Mouse (Mus musculus): ENCODE data around the gene Csnk2a2.

Gene Csnk2a2

DNA sequence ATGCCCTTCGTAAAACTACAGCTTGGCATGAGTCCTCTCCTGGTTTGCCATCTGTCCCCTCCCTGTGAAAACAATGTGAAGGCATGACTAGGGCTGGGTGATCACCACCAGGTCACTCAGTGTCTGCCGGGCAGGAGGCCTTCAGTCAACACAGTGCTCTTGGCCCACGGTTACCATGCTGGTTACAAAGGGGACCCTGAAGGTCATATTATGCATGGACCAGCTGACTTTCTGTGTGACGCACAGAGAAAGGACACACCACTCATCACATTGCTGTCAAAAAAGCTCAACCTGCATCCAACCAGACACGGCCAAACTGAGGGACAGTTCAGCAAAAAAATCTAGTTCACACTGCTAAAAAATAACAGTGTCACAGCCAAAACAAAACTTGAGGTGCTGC lies at the start of gene Csnk2a2:
Gene Csnk2a2, minus strand, starts transcription at position 34 of the 400 bp plus-strand sequence.
- no peak for DNase-seq (ENCODE audit: low read depth, low spot score)

DNA sequence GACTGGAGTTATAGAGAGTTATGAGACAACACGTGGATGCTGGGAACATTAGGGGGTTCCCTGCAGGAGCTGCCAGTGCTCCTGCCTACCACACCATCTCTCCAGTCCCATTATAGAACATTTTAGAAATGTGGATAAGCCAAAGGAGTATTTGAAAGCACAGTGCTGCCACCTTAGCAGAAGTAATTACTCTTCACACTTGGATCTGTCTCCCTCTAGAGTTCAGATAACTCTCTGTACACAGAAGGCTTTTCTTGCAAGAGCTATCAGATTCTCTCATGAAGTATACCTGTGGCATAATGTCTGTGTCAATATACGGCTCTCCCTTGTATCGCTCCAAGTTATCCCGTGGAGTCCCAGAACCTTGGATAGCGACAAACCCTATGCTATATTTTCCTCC lies 49.6 kb upstream of the Csnk2a2 start:
- DNase-seq (ENCODE audit: low read depth, low spot score): no peak

DNA sequence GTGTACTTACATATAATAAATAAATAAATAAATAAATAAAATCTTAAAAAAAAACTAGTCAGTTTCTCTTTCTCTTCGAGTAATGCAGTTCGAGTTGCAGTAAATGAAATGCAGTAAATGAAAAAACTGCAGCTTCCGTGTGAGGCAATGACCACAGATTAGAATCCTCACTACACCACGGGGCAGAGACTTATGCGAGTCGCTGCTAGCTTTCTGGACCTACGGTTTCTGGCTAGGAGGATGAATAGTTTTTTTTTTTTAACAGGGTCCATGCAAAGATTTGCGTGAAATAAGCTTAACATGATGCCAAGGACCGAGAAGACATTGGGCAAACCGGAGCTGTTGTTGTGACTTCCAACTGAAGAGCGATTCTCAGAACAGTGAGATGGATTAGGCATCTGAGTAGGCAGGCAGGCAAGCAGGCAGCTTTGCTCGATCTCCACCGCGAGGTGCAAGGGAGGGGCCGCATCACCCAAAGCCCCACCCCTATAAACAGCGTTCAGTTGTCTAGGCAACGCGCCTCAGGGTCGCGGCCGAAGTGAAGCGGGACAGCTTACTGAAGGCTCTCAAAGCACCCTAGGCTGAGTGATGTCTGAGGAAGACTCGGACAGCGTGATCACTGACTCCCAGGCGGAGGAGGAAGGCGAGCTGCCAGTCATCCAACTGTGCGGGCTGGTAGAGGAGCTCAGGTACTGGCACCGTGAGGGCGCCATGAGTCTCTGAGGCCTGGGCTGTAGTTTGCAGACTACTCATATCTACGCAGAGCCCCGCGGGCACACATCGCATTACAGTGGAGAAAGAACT lies 43.9 kb upstream of the Csnk2a2 start, which contains the start of gene Ccdc113:
Gene Ccdc113, plus strand, starts transcription at position 502 of the 804 bp plus-strand sequence.
- no peak for DNase-seq (ENCODE audit: low read depth, low spot score)

DNA sequence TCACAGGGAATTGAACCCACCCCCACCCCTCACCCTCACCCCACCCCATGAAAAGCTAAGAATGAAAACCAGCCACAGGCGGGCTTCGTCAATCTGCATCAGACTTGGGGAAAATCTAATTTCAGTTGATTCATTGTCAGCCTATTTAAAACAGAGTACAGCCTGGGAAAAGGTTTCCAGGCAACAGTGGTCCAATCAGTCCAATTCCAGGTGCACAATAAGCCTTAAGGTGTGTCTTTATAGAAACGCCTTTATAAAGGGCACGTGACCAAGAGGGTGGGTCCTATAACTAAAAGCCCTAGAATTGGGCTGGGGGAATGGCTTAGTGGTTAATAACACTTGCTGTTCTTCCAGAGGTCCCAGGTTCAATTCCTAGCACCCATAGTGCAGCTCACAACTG lies 42.4 kb upstream of the Csnk2a2 start:
- no peak for DNase-seq (ENCODE audit: low read depth, low spot score)

DNA sequence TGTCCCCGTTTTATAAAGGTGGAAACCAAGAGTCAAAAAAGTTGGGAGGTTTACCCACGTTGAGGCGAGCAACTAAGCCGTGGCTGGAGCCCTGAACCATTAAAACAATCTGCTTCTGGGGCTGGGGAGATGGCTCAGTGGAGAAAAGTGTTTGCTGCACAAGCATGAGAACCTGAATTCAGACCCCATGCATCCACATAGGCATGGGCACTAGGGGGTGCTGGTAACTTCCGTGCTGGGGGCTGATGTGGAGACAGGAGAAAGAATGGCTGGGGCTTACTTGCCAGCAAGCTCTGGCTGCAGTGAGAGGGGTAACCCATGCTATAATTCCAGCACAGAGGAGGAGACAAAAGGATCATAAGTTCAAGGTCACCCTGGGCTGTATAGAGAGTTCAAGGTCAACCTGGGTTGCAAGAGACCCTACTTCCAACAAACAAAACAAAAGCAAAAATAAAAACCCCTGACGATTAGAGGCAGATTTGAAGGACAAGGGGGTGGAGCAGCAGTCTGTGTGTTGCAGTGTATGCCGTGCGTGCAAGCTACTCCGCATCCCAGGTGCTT lies 39.0 kb upstream of the Csnk2a2 start:
- DNase-seq (ENCODE audit: low read depth, low spot score): no peak

DNA sequence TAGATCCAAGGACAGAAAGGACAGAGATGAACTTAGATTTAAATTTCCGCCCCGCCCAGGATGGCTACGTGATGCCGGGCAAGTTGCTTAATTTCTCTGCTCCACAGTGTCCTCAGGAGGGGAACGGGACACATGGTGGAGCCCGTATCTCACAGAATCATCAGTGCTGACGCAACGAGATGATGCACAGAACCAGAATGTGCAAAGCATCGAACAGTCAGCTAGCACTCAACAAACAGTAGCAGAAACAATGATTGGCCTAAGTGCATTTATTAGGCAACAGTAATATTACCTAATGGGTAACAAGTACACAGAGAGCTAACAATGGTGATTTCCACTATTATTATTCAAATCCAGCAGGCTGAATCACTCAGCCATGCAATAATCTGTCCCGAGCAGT lies 38.4 kb upstream of the Csnk2a2 start:
- DNase-seq (ENCODE audit: low read depth, low spot score): no peak

DNA sequence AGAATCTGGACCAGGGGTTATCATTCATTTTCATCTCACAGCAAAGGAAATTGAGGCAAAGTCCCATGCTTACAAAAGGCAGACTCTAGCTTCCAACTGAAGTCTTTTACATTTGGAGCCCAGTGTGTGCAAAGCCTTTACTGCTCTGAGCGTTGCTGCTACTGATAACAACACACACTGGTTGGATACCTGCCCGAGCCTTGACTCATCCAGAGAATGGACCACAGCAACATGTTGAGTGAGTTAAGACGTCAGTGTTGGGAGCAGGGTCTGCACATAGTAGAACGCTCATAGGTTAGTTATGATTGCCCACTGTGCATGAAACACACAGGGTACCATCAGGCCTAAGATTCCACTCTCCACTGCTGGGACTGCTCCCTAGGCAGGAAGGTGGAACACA lies 34.2 kb upstream of the Csnk2a2 start:
- DNase-seq (ENCODE audit: low read depth, low spot score): no peak

DNA sequence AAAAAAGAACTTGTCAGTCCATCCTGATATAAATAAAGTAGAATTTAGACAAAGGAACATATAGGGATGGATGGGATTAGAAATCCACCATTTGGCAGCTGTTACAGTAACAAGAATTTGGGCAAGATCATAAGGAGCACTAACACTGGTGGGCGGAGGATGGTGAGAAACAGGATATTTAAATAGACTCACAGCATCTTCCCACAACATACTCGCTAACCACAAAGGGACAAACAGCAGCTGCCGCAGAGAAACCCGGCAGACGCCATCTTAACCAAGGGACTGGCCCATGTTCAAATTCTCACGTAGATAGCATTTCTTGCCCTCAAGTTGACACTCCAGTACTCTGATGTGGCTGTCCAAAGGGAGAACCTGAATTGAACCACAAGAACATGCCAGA lies 27.1 kb upstream of the Csnk2a2 start:
- DNase-seq (ENCODE audit: low read depth, low spot score): no peak

DNA sequence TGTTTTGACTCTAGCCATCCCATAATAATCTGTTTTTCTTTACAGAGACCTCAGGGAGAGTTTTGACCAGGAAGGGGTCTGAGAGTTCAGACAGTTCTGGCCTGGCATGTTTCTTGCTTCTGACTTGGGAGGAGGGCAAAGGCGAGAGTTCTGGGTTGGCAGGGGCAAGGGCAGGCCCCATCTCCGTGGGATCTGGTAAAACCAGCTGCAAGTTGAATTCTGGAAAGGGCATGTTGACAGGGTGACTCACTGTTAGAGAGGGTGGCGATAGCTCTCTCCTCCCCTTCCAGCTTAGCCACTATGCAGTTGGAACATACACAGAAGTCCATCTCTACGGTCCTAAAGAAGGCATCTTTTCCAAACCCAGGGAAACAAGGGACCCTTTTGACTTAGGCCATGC lies 23.4 kb upstream of the Csnk2a2 start:
- no peak for DNase-seq (ENCODE audit: low read depth, low spot score)

DNA sequence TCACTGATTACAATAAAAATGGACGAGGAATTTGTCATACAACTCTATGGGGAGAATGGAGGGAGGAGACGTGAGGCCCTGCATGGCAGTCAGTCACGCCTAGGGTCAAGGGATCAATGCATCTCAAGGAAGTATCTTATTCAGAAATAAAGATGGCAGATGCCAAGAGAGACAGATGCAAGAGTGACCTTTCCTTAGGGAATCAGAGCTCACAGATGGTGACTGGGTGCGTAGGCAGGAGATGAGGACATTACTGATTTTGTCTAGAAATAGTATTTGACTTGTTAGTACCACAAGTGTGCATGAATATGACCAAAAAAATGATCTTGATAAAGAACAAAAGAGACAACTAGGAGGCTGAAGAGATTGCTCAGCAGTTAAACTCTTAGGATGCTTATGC lies 22.4 kb upstream of the Csnk2a2 start:
- no peak for DNase-seq (ENCODE audit: low read depth, low spot score)

DNA sequence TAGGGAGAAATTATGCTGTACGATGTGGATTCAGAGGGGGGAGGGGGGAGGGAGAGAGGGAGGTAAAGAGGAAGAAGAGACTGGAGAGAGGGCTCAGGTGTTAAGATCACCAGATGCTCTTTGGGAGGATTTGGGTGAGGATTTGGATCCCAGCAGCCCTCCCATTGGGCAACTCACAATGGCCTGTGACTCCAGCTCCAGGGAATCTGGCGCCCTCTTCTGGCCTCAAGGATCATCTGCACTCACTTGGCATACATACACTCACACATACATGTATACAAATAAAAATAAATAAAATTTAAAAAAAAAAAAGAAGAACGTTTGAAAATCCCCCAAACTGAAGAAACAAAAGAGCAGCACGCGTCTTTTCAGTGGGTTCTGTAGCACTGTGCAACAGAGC lies 16.4 kb upstream of the Csnk2a2 start:
- no peak for DNase-seq (ENCODE audit: low read depth, low spot score)

DNA sequence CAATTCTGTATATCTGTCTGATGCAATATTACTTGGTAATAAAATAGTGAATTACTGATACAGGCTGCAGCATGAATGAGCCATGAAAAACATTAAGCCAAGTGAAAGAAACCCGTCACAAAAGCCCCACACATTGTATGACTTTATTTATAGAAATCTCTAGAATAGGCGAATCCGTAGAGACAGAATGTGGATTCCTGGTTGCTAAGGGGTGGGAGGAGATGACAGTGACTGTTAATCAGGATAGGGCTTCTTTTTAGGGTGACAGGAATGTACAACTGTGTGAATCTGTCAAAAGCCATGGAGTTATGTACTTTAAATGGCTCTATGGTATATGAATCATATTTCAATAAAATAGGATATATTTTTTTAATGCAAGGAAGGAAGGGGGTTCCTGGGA lies 15.8 kb upstream of the Csnk2a2 start:
- DNase-seq (ENCODE audit: low read depth, low spot score): no peak

DNA sequence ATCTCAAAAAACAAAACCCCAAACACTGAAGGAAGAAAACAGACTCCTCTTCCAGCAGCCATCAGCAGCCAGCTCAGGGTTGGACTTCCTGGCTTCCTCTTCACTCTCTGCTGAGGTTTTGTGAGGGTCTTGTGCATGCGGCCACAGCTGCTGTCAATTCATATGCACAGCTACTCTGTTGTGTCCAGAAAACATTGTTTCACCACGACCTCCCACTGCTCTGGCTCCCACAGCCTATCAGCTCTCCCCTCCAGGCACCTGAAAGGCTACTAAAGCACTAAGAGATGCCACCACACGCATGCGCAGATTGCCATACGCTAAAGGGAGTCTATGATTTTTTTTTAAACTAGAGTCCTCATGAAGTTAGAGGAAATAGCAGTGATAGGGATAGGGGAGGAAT lies 15.0 kb upstream of the Csnk2a2 start:
- no peak for DNase-seq (ENCODE audit: low read depth, low spot score)

DNA sequence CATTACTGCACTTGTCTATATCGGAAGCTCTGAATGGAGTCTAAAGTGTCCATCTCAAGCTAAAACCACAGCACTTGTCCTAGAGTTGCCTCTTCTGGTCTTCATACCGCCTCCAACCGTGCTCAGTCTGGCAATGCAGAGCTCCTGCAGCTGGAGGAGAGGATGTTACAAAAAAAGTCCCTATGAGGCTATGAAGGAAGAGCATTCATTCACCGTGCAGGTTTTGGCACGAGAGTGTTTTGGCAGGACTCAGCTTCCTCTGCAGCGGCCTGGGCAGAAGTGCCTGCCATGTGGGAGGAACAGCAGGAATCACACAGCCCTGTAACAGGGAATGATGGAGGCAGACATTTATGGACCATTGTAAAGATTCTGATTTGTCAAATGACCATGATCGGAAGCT lies 12.6 kb upstream of the Csnk2a2 start:
- DNase-seq (ENCODE audit: low read depth, low spot score): no peak

DNA sequence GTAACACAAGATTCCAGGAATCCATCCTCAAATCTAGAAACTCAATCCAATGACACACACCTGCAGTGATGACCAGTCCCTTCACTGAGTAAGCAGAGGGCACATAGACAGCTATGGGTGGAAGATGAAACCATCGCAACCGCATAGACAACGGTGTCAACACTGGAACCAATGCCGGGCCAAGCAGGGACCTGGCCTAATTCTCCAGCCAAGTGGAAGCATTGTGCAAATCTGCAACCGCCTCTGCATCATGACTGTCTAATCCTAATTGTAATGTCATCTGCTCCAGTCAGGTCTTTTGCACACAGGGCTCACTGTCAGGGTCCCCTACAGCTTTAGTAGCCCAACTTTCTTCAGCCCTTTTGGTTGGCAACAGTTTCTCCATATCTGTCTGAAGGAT lies 10.6 kb upstream of the Csnk2a2 start:
- no peak for DNase-seq (ENCODE audit: low read depth, low spot score)

DNA sequence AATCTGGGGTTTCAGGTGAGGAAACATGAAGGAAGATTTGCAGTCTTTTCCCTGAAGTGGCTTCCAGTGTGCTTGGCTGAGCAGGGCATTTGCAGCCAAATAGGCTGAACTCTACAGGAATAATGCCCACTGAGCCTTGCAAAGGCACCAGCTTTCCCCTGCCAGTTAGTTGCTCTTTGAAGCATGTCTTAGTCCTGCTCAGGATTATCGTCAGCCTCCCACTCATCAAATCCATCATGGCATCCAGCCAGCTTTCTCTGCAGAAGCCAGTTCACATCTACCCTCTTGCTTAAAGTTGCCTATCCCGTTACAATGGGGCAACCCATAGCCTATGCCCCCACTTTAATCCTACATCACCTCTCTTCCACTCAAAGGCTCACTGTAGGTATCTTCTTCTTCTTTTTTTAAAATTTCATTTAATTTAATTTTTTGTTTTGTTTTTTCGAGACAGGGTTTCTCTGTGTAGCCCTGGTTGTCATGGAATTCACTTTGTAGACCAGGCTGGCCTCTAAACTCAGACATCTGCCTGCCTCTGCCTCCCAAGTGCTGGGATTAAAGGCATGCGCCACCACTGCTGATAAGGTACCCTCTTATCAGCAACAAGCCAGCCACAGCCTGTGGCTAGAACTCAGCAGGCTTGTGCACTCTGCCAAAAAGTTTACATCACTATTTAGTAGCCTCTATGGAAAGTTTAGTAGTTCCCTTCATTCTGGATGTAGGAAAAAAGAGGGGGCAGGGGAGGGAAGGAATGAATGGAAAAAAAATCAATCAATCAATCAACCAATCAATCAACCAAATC lies 9.6 kb upstream of the Csnk2a2 start:
- no peak for DNase-seq (ENCODE audit: low read depth, low spot score)

DNA sequence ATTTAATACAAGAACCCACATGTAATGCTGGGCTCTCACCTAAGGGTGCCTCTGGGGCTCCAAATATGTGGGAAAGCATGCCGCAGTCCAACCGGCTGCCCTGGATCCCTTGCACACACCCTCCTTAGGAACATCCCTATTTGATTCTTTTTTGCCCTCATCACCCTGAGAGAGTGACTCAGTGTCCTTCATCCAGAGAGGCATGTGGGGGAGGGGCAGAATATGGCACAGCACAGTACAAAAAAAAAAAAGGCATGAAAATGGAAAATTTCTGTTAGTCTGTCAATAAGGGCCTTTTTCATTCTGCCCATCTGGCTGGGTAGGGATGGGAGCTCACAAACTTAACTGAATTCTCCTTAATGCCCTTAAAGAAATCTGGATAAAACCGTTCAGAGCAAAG lies 8.0 kb upstream of the Csnk2a2 start:
- DNase-seq (ENCODE audit: low read depth, low spot score): no peak

DNA sequence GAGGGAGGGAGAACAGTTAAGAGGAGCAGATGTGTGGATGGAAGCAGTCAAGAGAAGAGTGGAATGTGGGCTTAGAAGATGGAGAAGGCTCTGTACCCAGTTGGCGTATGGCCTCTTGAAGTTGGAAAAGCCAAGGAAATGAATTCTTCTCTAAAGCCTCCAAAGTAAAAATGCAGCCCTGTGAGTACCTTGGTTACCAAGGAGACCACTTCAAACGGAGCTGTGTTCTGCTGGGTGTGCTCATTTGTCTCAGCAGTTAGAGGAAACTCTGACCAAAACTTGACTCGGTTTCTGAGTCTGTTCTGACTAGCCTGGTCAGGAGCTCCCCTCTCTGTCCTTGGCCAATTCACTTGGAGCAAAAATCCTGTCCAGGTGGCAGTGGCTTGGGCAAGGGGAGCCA lies 6.6 kb upstream of the Csnk2a2 start:
- DNase-seq (ENCODE audit: low read depth, low spot score): no peak

DNA sequence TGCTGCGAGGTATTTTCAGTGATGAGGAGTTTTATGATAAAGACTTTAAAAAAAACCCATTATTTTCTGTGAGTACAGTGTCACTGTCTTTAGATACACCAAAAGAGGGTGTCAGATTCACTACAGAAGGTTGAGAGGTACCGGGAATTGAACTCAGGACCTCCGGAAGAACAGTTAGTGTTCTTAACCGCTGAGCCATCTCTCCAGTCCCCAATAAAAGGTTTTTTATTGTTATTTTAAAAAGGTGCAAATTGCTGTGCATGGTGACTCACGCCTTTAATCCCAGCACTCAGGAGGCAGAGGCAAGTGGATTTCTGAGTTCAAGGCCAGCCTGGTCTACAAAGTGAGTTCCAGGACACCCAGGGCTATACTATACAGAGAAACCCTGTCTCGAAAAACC lies 5.6 kb upstream of the Csnk2a2 start:
- DNase-seq (ENCODE audit: low read depth, low spot score): no peak

DNA sequence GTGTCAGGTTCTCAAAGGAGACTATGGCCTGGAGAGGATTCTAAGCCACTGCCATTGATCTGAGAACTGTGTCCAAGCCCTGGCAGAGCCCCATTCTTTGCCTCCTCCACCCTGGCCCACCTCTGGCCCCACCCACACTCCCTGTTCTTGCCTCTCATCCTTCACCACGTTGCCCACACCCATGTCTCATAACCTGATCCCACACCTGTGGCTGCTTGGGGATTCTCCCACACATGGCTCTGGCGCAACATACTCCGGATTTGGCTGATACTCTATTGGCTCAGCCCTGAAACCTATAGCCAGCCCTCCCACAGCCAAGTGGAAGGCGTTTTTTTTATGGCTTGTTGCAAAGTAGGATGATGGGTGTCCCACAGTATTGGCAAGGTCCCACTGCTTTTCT lies 2.2 kb upstream of the Csnk2a2 start:
- no peak for DNase-seq (ENCODE audit: low read depth, low spot score)

DNA sequence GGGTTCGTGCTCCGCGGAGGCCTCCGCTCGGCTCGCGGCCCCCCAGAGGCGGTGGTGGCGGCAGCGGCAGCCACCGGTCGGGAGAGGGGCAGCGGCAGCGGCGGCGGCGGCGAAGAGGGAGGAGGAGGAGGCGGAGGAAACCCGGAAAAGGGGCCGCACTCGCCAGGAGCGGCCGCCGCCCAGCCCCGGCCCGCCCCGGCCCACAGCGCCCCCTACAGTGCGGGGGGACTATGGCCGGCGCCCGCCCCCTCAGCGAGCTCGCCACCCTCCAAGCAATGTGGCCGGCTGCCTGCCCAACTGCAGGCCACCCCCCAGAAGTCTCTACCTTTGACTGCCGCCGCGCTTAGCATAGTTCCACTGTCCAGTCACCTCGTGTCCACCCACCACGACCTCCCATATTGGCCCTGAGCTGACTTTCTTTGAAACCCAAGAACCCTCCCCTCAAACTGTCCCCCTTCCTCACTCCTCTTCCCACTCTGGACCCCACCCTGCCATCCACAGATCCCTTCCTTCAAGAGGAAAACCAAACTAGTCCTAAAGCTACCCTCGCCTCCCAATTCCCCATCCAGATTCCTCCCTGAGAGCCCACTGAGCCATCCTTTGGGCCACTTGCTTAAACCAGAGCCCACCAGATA lies 1.0 kb downstream of the Csnk2a2 start:
- peak; percentile 68 for DNase-seq (ENCODE audit: low read depth, low spot score)
